Mouse (Mus musculus): ENCODE data around the gene Zdhhc5. TPM values are rescaled to one million over a fixed set of nuclear protein-coding genes. Genes with fewer than 3 reads are reported as not detected.

The Zdhhc5 gene
- 53.7 TPM for polyA plus RNA-seq (2014; fragmentation: Illumina TruSeq; extraction: RNeasy Lipid Tissue Mini Kit (QIAGEN cat#74804); ENCODE audit: low read depth, low replicate concordance)

DNA sequence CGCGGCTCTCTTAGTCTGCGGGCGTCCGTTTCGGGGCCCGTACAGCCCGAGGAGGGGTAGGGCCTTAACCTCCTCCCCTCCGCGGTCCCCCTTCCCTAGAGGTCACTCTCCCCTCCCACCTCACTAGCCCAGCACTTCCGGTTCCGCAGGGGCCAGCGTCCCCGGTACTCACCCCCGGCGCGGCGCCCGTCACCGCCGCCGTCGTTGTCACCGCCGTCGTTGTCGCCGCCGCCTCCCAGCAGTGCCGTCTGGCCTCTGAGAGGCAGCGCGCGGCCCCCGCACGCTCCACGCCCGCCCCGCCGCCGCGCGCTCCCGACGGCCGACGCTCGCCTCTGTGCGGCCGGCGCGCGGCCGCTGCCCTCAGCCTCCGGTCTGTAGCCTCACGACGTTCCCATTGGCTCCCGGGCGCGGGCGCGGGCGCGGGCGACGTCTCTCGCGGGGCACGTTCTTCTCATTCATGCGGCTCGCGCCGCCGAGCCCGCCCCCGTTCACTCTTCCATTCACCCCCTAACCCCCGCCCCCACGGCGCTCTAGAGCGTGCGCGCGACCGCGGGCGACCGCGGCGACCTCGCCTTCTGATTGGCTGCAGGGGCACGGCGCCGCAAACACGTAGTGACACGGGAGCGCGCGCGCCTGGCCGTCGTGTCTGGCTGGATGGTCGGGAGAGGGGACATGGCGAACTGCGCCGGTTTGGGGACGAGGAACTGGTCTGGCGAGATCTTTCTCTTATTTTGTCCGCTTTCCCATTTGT, at the start of gene Zdhhc5:
Zdhhc5 (minus strand) TSS at position 370 of the 751 bp plus-strand sequence.

DNA sequence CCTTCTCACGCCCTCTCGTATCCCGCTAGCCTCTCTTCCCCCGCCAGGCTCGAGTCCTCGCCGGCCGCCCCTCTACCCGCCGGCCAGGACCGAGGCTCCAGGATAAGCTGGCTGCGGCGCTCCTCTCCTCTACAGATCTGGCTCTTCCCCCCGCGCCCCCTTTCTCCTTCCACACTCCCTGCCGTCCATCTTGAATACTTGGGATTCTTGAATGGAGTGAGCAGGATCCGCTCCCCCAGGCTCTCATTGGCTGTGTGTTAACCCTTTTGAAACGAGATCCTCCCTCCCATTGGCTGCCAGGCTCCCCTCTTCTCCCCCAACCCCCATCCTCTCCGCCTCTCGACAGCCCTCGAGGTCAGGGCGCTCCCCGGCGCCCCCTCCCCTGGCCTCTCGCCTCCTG, 28.6 kb upstream of the Zdhhc5 start, which contains the start of gene Gm19426:
Gm19426 (minus strand) TSS at position 95 of the 400 bp plus-strand sequence.

DNA sequence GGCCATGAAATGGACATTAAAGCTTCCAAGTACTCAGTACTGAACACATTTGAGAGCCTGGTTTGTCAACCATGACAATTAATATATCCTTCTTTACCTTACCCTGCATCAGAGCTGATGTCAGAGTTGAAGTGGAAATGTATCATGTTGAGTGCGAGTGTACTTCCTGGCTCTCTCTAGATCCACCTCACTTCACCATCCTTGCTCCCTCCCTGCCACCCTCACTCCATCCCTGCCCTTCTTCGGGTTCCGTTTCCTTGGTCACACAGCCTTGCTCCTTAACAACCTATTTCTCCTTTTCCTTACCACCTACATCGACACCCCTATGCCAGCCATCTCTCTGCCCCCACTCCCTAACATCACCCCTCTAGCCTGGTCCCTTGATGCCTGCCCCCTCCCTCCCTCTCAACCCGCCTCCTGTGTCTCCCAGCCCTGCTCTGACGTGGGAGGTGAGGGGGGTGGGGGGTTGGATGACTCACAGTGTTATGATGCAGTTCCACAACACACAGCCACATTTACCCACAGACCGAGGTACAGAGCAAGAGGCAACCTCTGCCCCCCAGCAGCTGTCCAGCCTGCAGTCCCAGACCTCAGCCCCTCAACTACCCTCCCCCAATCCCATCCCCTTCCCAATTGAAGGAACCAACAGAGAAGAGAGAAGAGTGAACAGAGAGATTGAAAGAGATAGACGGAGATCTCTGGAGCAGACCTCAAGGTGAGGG, 18.8 kb upstream of the Zdhhc5 start, which contains the start of gene Ypel4:
Ypel4 (plus strand) TSS at position 480 of the 722 bp plus-strand sequence.

DNA sequence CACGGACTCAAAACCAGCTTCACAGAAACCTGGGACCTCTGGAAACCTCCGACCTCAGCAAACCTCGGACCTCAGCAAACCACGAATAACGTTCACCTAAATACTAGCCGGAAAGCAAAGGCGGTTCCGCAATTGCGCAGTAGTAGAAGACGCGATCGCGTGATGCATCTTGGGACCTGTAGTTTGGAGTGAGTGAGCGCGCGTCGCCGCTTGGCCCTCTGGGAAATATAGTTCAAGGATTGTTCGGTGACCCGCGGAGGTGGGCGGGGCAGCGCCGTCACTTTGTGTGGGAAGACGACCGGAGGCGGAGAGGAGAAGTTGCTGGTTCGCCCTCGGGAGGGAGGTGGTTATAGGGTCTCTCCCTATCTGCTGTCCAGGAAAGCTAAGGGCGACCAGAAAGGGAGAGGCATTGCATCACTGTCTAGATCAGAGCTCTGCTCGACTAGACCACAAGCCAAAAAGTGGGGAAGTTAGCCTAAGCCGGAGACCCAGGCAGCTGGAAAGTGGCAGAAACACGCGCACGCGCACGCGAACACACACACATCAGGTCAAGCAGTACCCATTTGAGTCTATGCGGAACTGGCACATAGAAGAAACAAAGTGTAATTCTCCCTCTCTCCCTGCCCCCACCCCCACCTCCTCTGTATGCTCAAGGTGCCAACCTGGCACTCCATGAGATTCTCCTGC, 12.3 kb upstream of the Zdhhc5 start, which contains the start of gene Clp1:
Clp1 (minus strand) TSS at position 179 of the 687 bp plus-strand sequence.

DNA sequence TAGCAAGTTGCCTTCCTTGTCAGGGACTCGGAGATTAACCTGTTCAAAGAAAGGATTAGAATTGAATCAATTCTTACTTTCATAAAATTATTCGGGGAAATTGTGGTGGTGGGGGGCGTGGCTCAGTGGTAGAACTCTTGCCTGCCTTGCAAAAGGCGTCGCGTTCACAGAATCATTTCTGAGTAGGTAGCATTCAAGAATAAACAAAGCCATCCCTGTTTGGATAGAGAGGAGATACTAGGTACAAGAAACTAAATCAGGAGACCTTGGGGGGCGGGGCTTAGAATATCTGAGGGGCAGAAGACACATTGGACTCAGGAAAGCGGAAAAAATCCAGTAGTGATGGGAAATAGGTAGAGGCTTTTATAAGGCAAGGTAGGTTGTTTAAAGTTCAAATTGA, 36.0 kb downstream of the Zdhhc5 start, which contains the start of gene Tmx2:
Tmx2 (minus strand) TSS at position 125 of the 400 bp plus-strand sequence.

DNA sequence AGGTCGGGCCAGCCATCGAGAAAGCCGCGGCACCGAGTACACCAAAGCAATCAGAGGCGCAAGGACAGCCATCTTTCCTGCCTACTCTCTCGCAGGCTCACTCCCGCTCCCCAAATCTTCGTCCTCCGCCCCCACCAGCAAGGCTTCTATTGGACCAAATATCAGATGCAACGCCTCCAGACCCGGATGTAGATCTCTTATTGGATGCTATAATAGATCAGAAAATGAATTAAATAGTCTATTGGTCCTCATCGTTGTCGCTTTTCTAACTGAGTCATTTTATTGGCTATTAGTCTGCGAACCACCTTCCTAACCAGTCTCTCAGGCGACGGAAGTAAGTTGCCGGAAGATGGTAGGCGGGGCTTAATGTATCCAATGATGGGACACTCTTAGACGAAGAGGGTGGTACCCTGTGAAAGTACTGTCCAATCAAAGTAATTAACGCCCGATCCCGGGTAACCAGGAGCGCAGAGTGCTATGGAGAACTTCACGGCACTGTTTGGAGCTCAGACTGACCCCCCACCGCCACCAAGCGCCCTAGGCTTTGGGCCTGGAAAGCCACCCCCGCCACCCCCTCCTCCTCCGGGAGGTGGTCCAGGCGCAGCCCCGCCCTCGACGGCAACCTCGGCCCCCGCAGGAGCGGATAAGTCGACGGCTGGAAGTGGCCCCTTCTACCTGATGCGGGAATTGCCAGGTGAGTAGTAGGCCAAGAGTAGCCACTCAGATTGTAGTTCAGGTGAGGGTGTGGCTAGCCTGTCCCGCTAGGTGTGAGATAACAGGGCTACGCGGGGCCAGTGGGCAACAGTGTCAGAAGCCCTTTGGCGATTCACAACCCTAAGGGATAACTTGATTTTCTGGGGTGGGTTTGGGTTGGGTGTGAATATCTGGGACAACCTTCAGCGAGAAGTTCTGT, 36.8 kb downstream of the Zdhhc5 start, which contains the start of the genes Gm28635 and Med19:
Gm28635 (minus strand) TSS at position 74 of the 913 bp plus-strand sequence.
Med19 (plus strand) TSS at position 435 of the 913 bp plus-strand sequence.

DNA sequence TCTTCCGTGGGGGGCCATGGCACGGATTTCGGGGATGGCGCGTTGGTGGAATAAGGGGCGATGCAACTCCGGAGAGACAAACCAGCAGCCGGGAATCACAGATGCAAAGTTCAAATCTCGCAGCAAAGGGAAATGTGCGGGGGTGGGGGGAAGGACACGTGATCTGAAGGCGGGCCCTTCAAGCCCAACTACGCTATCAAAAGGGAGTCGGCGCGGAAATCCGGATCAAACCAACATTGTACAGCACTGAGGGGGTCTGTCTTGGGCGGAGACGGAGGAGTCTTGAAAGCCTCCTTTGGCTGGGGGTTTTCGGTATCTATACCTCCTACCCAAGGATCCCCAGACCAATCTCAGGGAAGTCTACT, 44.4 kb downstream of the Zdhhc5 start, which contains the start of gene Selenoh:
Selenoh (minus strand) TSS at position 202 of the 365 bp plus-strand sequence.

DNA sequence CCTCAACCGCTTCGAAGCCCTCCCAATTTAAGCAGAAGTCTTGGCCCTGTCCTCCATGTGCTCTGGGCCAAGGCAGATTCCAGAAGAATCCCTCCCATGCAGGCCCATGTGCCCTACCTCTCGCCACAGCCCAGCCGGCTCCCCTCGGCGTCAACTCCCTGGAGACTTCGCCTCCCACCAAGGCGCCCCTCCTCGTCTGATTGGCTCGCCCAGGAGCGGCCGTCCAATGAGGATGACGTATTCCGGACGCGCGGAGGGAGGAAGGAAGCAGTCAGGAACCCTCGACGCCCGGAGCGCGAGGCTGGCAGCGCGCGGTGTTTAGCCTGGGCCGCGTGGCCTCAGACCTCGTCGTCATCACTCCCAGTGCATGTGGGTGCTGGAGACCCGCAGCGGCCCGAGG, 56.2 kb downstream of the Zdhhc5 start, which contains the start of gene Btbd18:
Btbd18 (plus strand) TSS at position 274 of the 400 bp plus-strand sequence.

DNA sequence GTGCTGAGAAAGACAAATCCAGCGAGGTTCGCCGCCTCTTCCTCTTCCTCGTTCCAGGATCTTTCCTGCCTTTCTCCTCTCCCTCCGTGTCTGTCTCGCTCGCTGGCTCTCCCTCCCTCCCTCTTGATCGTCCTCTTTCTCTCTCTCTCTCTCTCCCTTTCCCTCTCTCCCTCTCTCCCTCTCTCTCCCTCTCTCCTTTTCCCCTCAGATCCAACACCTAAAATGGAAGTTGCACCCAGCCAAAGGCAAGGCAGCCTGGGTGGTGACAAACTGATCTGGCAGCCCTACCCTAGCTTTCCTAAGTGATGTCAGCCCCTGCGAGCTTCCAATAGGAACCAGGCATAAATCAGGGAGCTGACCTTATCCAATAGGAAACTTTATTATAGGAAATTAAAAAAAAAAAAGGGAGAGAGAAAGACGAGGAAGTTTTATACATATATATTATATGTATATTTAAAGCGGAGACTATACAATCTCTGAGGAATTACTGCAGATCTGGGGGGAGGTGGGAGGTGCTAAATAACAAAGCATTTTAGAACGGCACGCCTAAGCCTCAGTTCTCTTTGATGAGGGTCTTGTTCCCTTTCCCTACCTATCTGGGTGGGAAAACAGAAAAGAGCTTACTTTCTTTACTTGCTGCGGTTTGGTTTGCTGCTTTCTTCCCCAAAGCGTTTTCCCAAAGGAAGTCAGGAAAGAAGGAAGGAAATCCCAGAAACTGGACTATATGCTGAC, 64.3 kb downstream of the Zdhhc5 start, which contains the start of gene Ctnnd1:
Ctnnd1 (minus strand) TSS at position 302 of the 732 bp plus-strand sequence.

Other genes starting within 250 kb of the Zdhhc5 start
- gene Tfpi, start 238.4 kb downstream of the Zdhhc5 start, polyA plus RNA-seq (2014; fragmentation: Illumina TruSeq; extraction: RNeasy Lipid Tissue Mini Kit (QIAGEN cat#74804); ENCODE audit: low read depth, low replicate concordance): 96.4 TPM
- gene Ctnnd1, start 64.4 kb downstream of the Zdhhc5 start, polyA plus RNA-seq (2014; fragmentation: Illumina TruSeq; extraction: RNeasy Lipid Tissue Mini Kit (QIAGEN cat#74804); ENCODE audit: low read depth, low replicate concordance): 50.6 TPM
- gene Btbd18, start 56.1 kb downstream of the Zdhhc5 start, polyA plus RNA-seq (2014; fragmentation: Illumina TruSeq; extraction: RNeasy Lipid Tissue Mini Kit (QIAGEN cat#74804); ENCODE audit: low read depth, low replicate concordance): not detected
- 31.5 TPM for gene Selenoh, start 44.4 kb downstream of the Zdhhc5 start, polyA plus RNA-seq (2014; fragmentation: Illumina TruSeq; extraction: RNeasy Lipid Tissue Mini Kit (QIAGEN cat#74804); ENCODE audit: low read depth, low replicate concordance)
- gene Gm28635, start 37.1 kb downstream of the Zdhhc5 start, polyA plus RNA-seq (2014; fragmentation: Illumina TruSeq; extraction: RNeasy Lipid Tissue Mini Kit (QIAGEN cat#74804); ENCODE audit: low read depth, low replicate concordance): not detected
- 15.4 TPM for gene Med19, start 36.8 kb downstream of the Zdhhc5 start, polyA plus RNA-seq (2014; fragmentation: Illumina TruSeq; extraction: RNeasy Lipid Tissue Mini Kit (QIAGEN cat#74804); ENCODE audit: low read depth, low replicate concordance)
- gene Tmx2, start 36.0 kb downstream of the Zdhhc5 start, polyA plus RNA-seq (2014; fragmentation: Illumina TruSeq; extraction: RNeasy Lipid Tissue Mini Kit (QIAGEN cat#74804); ENCODE audit: low read depth, low replicate concordance): 102 TPM
- gene Clp1, start 12.2 kb upstream of the Zdhhc5 start, polyA plus RNA-seq (2014; fragmentation: Illumina TruSeq; extraction: RNeasy Lipid Tissue Mini Kit (QIAGEN cat#74804); ENCODE audit: low read depth, low replicate concordance): 4.6 TPM
- 2.2 TPM for gene Ypel4, start 18.9 kb upstream of the Zdhhc5 start, polyA plus RNA-seq (2014; fragmentation: Illumina TruSeq; extraction: RNeasy Lipid Tissue Mini Kit (QIAGEN cat#74804); ENCODE audit: low read depth, low replicate concordance)
- 2.0 TPM for gene Gm19426, start 28.5 kb upstream of the Zdhhc5 start, polyA plus RNA-seq (2014; fragmentation: Illumina TruSeq; extraction: RNeasy Lipid Tissue Mini Kit (QIAGEN cat#74804); ENCODE audit: low read depth, low replicate concordance)
- gene Serping1, start 60.3 kb upstream of the Zdhhc5 start, polyA plus RNA-seq (2014; fragmentation: Illumina TruSeq; extraction: RNeasy Lipid Tissue Mini Kit (QIAGEN cat#74804); ENCODE audit: low read depth, low replicate concordance): 157 TPM
- 20.4 TPM for gene Ube2l6, start 83.6 kb upstream of the Zdhhc5 start, polyA plus RNA-seq (2014; fragmentation: Illumina TruSeq; extraction: RNeasy Lipid Tissue Mini Kit (QIAGEN cat#74804); ENCODE audit: low read depth, low replicate concordance)
- gene Smtnl1, start 107.5 kb upstream of the Zdhhc5 start, polyA plus RNA-seq (2014; fragmentation: Illumina TruSeq; extraction: RNeasy Lipid Tissue Mini Kit (QIAGEN cat#74804); ENCODE audit: low read depth, low replicate concordance): not detected
- 113 TPM for gene Timm10, start 111.8 kb upstream of the Zdhhc5 start, polyA plus RNA-seq (2014; fragmentation: Illumina TruSeq; extraction: RNeasy Lipid Tissue Mini Kit (QIAGEN cat#74804); ENCODE audit: low read depth, low replicate concordance)
- gene Slc43a1, start 123.7 kb upstream of the Zdhhc5 start, polyA plus RNA-seq (2014; fragmentation: Illumina TruSeq; extraction: RNeasy Lipid Tissue Mini Kit (QIAGEN cat#74804); ENCODE audit: low read depth, low replicate concordance): 2.1 TPM
- gene Rtn4rl2, start 171.5 kb upstream of the Zdhhc5 start, polyA plus RNA-seq (2014; fragmentation: Illumina TruSeq; extraction: RNeasy Lipid Tissue Mini Kit (QIAGEN cat#74804); ENCODE audit: low read depth, low replicate concordance): 1.5 TPM
- 77.8 TPM for gene Slc43a3, start 221.4 kb upstream of the Zdhhc5 start, polyA plus RNA-seq (2014; fragmentation: Illumina TruSeq; extraction: RNeasy Lipid Tissue Mini Kit (QIAGEN cat#74804); ENCODE audit: low read depth, low replicate concordance)